18 mouse cellular contexts compared by ENCODE assay signal in the genomic region with DNA sequence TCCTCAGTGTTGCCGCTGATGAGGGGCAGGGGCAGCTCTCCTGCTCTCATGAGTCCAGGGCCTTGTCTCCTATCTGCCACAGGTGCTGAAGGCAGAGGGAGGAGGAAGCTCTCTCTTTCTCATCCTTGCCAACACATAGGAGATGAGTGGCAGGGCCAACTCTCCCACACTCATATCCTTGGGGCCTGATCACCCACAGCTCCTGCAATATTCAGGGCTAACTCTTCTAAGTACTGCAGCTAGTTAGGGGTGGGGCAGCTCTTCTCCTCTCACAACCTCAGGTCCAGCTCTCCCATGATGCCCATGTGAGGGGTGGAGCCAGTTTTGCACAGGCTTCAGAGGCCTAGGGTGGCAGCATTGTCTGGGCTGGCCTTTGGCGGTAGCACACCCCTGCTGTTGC.
"Had no signal": no experiment of that assay in that cellular context is flagged by ENCODE, and none has a peak within 500 bp of the region (broad histone marks: within the 10 kb centered on the region; RNA-seq: fewer than 3 reads in every experiment).

No protein-coding gene starts in this region.

- H3K9me3 ChIP-seq: liver, embryonic 13.5 days; midbrain, embryonic 12.5 days; neural tube, embryonic 12.5 days; neural tube, embryonic 15.5 days had no signal

- DNase-seq: kidney, adult 9 months; kidney, postnatal 14 days; kidney, postnatal 4 days; layer of hippocampus, postnatal 36 days; liver, embryonic 13.5 days; lung, adult 2 months; lung, postnatal 14 days; lung, postnatal 4 days; right cerebral cortex, adult 18-20 months; right cerebral cortex, postnatal 14 days; right cerebral cortex, postnatal 4 days; thymus, adult 2 months; thymus, postnatal 14 days had no signal

- H3K36me3 ChIP-seq: liver, embryonic 13.5 days; midbrain, embryonic 12.5 days; neural tube, embryonic 12.5 days; neural tube, embryonic 15.5 days had no signal

- H3K9ac ChIP-seq: liver, embryonic 13.5 days; midbrain, embryonic 12.5 days; neural tube, embryonic 12.5 days; neural tube, embryonic 15.5 days had no signal

- H3K27me3 ChIP-seq: liver, embryonic 13.5 days; neural tube, embryonic 12.5 days; neural tube, embryonic 15.5 days had no signal

- H3K4me3 ChIP-seq: left cerebral cortex, adult 2 months; liver, embryonic 13.5 days; midbrain, embryonic 12.5 days; neural tube, embryonic 12.5 days; neural tube, embryonic 15.5 days had no signal

- H3K4me1 ChIP-seq: liver, embryonic 13.5 days; midbrain, embryonic 12.5 days; neural tube, embryonic 12.5 days; neural tube, embryonic 15.5 days had no signal

- H3K4me2 ChIP-seq: liver, embryonic 13.5 days; midbrain, embryonic 12.5 days; neural tube, embryonic 12.5 days; neural tube, embryonic 15.5 days had no signal

- H3K27ac ChIP-seq: left cerebral cortex, adult 2 months; liver, embryonic 13.5 days; midbrain, embryonic 12.5 days; neural tube, embryonic 12.5 days; neural tube, embryonic 15.5 days; stomach, postnatal 0 days had no signal
